Mouse (Mus musculus) heart, embryonic 13.5 days (tissue): ENCODE results near the gene Taf1c. TPM values are rescaled to one million over a fixed set of nuclear protein-coding genes. Genes with fewer than 3 reads are reported as not detected.

Experiments used
- ATAC-seq: fragments of 200-750 bp; cut with Nextera tagmentation; 2 replicates; pipeline ENCODE4 v1.8.0; 2017; ENCODE audit warnings: moderate TSS enrichment; ENCODE audit not compliant: insufficient number of reproducible peaks, low FRiP score, low TSS enrichment; ENCODE audit errors: extremely low read depth
- H3K27ac ChIP-seq: fragments of 300-500 bp; sonication (generic); replicated peaks from 2 replicates; pipeline ENCODE4 v1.5.1; 2015; ENCODE audit warnings: moderate library complexity, mild to moderate bottlenecking, inconsistent platforms
- H3K27me3 ChIP-seq: fragments of 300-500 bp; sonication (generic); replicated peaks from 2 replicates; pipeline ENCODE4 v1.6.1; 2015; ENCODE audit warnings: mild to moderate bottlenecking, inconsistent platforms
- H3K36me3 ChIP-seq: fragments of 300-500 bp; sonication (generic); 2 replicates; pipeline ENCODE4 v1.6.1; 2015; ENCODE audit warnings: mild to moderate bottlenecking, inconsistent platforms
- H3K4me1 ChIP-seq: fragments of 300-500 bp; sonication (generic); 2 replicates; pipeline ENCODE4 v1.6.1; 2015; ENCODE audit warnings: inconsistent platforms
- H3K4me2 ChIP-seq: fragments of 300-500 bp; sonication (generic); 2 replicates; pipeline ENCODE4 v1.6.1; 2015; ENCODE audit warnings: inconsistent platforms, mild to moderate bottlenecking, moderate library complexity
- H3K4me3 ChIP-seq: fragments of 300-500 bp; sonication (generic); 2 replicates; pipeline ENCODE4 v1.5.1; 2015; ENCODE audit warnings: moderate library complexity, mild to moderate bottlenecking, inconsistent platforms
- H3K9ac ChIP-seq: fragments of 300-500 bp; sonication (generic); 2 replicates; pipeline ENCODE4 v1.6.1; 2015; ENCODE audit warnings: inconsistent platforms, mild to moderate bottlenecking, moderate library complexity
- H3K9me3 ChIP-seq: fragments of 300-500 bp; sonication (generic); 2 replicates; pipeline ENCODE4 v1.6.1; 2016; ENCODE audit warnings: inconsistent platforms
- WGBS: fragments of 180-500 bp; shearing (Covaris S2); methylation state at CpG from one replicate; pipeline ENCODE4 v1.1.7; 2015; ENCODE audit warnings: mixed read lengths; 5-methylcytosine and 5-hydroxymethylcytosine counted together
- polyA plus RNA-seq: library from polyadenylated mRNA; unstranded; fragments of >200 nt; fragmentation: Nextera tagmentation; extraction: Ambion mirVana; gene quantifications from 2 replicates; pipeline ENCODE4 v1.2.1, GENCODE M21; 2015

Gene Taf1c
- polyA plus RNA-seq, 1 experiment from 2014 or later: 6.6 TPM

- Histone ChIP-seq H3K4me2 (no peak overlapping the region), H3K27ac (no peak overlapping the region), H3K27me3 (peaks cover 28% of the 10 kb centered on the region), H3K36me3 (peaks cover 6% of the 10 kb centered on the region; the same call in 1 of the 2 replicates), H3K9me3 (no peaks in the 10 kb centered on the region), H3K4me1 (peaks cover 20% of the 10 kb centered on the region), H3K4me3 (no peak overlapping the region), H3K9ac (no peak overlapping the region)
- WGBS: 87% methylated on average over 4 of the region's 4 CpGs
- no peak for ATAC-seq
These were observed 32.6 kb downstream of the Taf1c start for GRCm38 (mm10) chr8:119572411-119572810.

GRCm38 (mm10) chr8:119571135-119571534, 33.9 kb downstream of the Taf1c start:
- Histone ChIP-seq H3K27me3 (peaks cover 16% of the 10 kb centered on the region), H3K9ac (no peak overlapping the region), H3K36me3 (peaks cover 13% of the 10 kb centered on the region), H3K4me1 (peaks cover 20% of the 10 kb centered on the region), H3K4me3 (no peak overlapping the region), H3K9me3 (no peaks in the 10 kb centered on the region), H3K27ac (no peak overlapping the region), H3K4me2 (no peak overlapping the region)
- WGBS: 75% methylated on average over 6 of the region's 6 CpGs
- ATAC-seq: no peak

- Histone ChIP-seq H3K27ac (no peak overlapping the region), H3K4me1 (peaks cover 20% of the 10 kb centered on the region), H3K9ac (no peak overlapping the region), H3K4me3 (no peak overlapping the region), H3K27me3 (peaks cover 7% of the 10 kb centered on the region; the same call in 1 of the 2 replicates), H3K36me3 (peaks cover 26% of the 10 kb centered on the region), H3K9me3 (no peaks in the 10 kb centered on the region), H3K4me2 (no peak overlapping the region)
- ATAC-seq: no peak
- 49% methylated on average over 4 of the region's 4 CpGs for WGBS
These were observed 35.1 kb downstream of the Taf1c start for GRCm38 (mm10) chr8:119569881-119570280.

GRCm38 (mm10) chr8:119568951-119569350, 36.1 kb downstream of the Taf1c start:
- ATAC-seq: no peak
- Histone ChIP-seq H3K27me3 (peaks cover 7% of the 10 kb centered on the region; the same call in 1 of the 2 replicates), H3K4me3 (no peak overlapping the region), H3K4me1 (peaks cover 15% of the 10 kb centered on the region), H3K27ac (no peak overlapping the region), H3K9ac (no peak overlapping the region), H3K36me3 (peaks cover 35% of the 10 kb centered on the region), H3K4me2 (no peak overlapping the region), H3K9me3 (no peaks in the 10 kb centered on the region)
- WGBS: 58% methylated on average over 7 of the region's 7 CpGs

- Histone ChIP-seq H3K9me3 (no peaks in the 10 kb centered on the region), H3K9ac (no peak overlapping the region), H3K27ac (no peak overlapping the region), H3K4me1 (peaks cover 8% of the 10 kb centered on the region), H3K4me2 (no peak overlapping the region), H3K36me3 (peaks cover 42% of the 10 kb centered on the region), H3K27me3 (peaks cover 1% of the 10 kb centered on the region; the same call in 1 of the 2 replicates), H3K4me3 (no peak overlapping the region)
- no peak for ATAC-seq
- 79% methylated on average over 9 of the region's 9 CpGs for WGBS
These were observed 36.8 kb downstream of the Taf1c start for GRCm38 (mm10) chr8:119568251-119568650.

GRCm38 (mm10) chr8:119566367-119566766, 38.7 kb downstream of the Taf1c start:
- 59% methylated on average over 11 of the region's 11 CpGs for WGBS
- ATAC-seq: no peak
- Histone ChIP-seq H3K4me3 (no peak overlapping the region), H3K9ac (no peak overlapping the region), H3K27ac (no peak overlapping the region), H3K4me2 (no peak overlapping the region), H3K4me1 (peaks cover 5% of the 10 kb centered on the region; the same call in 1 of the 2 replicates), H3K9me3 (no peaks in the 10 kb centered on the region), H3K27me3 (no peaks in the 10 kb centered on the region), H3K36me3 (peaks cover 60% of the 10 kb centered on the region)

- Histone ChIP-seq H3K4me1 (peaks cover 6% of the 10 kb centered on the region; the same call in 1 of the 2 replicates), H3K36me3 (peaks cover 60% of the 10 kb centered on the region), H3K9me3 (no peaks in the 10 kb centered on the region), H3K4me3 (no peak overlapping the region), H3K9ac (no peak overlapping the region), H3K4me2 (no peak overlapping the region), H3K27ac (no peak overlapping the region), H3K27me3 (no peaks in the 10 kb centered on the region)
- 87% methylated on average over 14 of the region's 14 CpGs for WGBS
- ATAC-seq: no peak
These were observed 41.2 kb downstream of the Taf1c start for GRCm38 (mm10) chr8:119563849-119564251.

GRCm38 (mm10) chr8:119559402-119559720, 45.7 kb downstream of the Taf1c start:
- Histone ChIP-seq H3K9ac (peak overlapping the region; percentile 82), H3K4me1 (peaks cover 25% of the 10 kb centered on the region), H3K36me3 (peaks cover 29% of the 10 kb centered on the region), H3K4me2 (peak overlapping the region; percentile 83), H3K27ac (no peak overlapping the region; the same call in 1 of the 2 replicates), H3K4me3 (peak overlapping the region; percentile 88), H3K27me3 (no peaks in the 10 kb centered on the region), H3K9me3 (no peaks in the 10 kb centered on the region)
- WGBS: 85% methylated on average over 6 of the region's 6 CpGs
- no peak for ATAC-seq

- H3K4me3 ChIP-seq: peak within 1 kb of the TSS; percentile 88
- H3K27ac ChIP-seq: peak within 1 kb of the TSS; percentile 90
- H3K27me3 ChIP-seq: no peaks in the 10 kb centered on the region
- H3K4me2 ChIP-seq: peak within 1 kb of the TSS; percentile 83
- H3K9me3 ChIP-seq: no peaks in the 10 kb centered on the region
- WGBS: 6% methylated on average over 61 of the region's 63 CpGs
- H3K9ac ChIP-seq: peak within 1 kb of the TSS; percentile 97
- peak; percentile 96 for ATAC-seq
- H3K36me3 ChIP-seq: peaks cover 23% of the 10 kb centered on the region
- peaks cover 29% of the 10 kb centered on the region for H3K4me1 ChIP-seq
These were observed 46.2 kb downstream of the Taf1c start, which contains the start of gene Mbtps1 for GRCm38 (mm10) chr8:119558603-119559401. TSS of gene Mbtps1 (minus strand) at chr8:119558735.

- H3K27ac ChIP-seq: peak overlapping the region; percentile 90
- peak overlapping the region; percentile 83 for H3K4me2 ChIP-seq
- peak overlapping the region; percentile 88 for H3K4me3 ChIP-seq
- under 1% methylated on average over 53 of the region's 55 CpGs for WGBS
- H3K27me3 ChIP-seq: no peaks in the 10 kb centered on the region
- ATAC-seq: peak; percentile 88
- peaks cover 15% of the 10 kb centered on the region for H3K36me3 ChIP-seq
- H3K4me1 ChIP-seq: peaks cover 35% of the 10 kb centered on the region
- H3K9ac ChIP-seq: peak overlapping the region; percentile 97
- H3K9me3 ChIP-seq: no peaks in the 10 kb centered on the region
These were observed 47.0 kb downstream of the Taf1c start for GRCm38 (mm10) chr8:119557821-119558602.

- Histone ChIP-seq H3K36me3 (peaks cover 6% of the 10 kb centered on the region), H3K27me3 (no peaks in the 10 kb centered on the region), H3K4me2 (peak overlapping the region; percentile 83), H3K4me3 (peak overlapping the region; percentile 88), H3K4me1 (peaks cover 41% of the 10 kb centered on the region), H3K9me3 (no peaks in the 10 kb centered on the region), H3K9ac (peak overlapping the region; percentile 97), H3K27ac (no peak overlapping the region)
- 66% methylated on average over 9 of the region's 9 CpGs for WGBS
- no peak for ATAC-seq
These were observed 47.9 kb downstream of the Taf1c start for GRCm38 (mm10) chr8:119557132-119557531.
